Mouse (Mus musculus) kidney, postnatal 25 days (tissue): ENCODE data around the gene Mgat4c.
"Not testable (repeated sequence)": the region's sequence is repeated elsewhere in the genome, so short reads cannot be mapped to it uniquely, and the experiment has no call there.

Experiments used
- DNase-seq, 2 experiments: peaks; one replicate each; pipeline ENCODE4 v3.0.0; 2021; ENCODE audit warnings: mixed read lengths in 2 of 2

Gene Mgat4c

GRCm38 (mm10) chr10:102154865-102155264 lies 473.6 kb downstream of the Mgat4c start:
- DNase-seq = no peak

GRCm38 (mm10) chr10:102155853-102156252 lies 474.6 kb downstream of the Mgat4c start:
- DNase-seq = no peak

DNA sequence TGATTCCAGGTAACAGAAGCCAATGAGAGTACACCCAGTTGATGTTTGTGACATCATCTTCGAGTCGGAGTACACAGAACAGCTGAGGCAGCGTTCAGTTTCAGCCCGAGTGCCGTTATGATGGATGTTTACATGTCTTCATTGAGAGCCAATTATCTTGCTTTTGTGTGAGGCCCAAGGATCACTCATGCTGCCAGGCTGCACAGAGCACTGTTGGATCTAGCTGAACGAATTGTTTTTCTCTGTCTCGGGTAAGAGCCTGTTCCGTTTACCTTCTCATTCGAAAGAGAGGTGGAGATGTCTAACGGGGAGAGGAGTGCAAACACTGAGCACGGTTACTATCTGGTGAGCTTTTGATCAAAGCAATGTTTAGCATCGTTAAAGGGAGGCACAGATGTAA lies 477.5 kb downstream of the Mgat4c start:
- no peak for DNase-seq

DNA sequence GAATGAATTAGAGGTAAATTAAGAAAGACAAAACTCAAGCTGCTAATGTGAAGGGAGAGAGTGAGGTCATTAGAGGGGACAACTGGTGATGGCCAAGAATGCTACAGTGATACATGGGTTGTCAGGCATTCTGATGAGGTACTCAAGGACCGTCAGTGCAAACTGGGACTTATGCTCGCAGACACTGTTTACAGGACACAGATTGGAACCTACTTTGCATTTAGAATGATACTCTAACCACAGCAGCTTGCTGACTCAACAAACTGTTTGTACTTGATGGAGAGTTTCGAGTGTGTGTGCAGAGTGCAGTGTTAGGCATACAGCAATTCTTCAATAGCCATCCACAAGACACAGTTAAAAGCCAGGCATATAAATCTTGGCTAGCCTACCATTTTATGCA lies 503.4 kb downstream of the Mgat4c start:
- no peak for DNase-seq

DNA sequence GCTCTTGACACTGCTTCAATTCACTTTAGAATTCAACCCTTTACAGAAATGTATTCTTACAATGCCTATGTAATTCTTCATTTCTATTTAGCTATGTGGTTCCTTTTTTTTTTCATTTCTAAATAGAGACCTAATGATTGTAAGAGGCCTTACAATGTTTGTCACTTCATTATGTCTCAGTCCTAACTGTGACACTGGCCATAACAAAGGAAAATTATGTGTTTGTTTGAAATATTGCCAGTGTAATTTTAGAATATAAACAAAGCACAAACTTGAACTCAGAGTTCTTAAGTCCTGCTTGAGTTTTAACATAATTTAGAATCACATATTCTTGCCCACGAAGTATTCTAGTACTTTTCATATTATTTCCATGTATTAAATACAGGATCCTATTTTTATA lies 510.4 kb downstream of the Mgat4c start:
- no peak for DNase-seq

DNA sequence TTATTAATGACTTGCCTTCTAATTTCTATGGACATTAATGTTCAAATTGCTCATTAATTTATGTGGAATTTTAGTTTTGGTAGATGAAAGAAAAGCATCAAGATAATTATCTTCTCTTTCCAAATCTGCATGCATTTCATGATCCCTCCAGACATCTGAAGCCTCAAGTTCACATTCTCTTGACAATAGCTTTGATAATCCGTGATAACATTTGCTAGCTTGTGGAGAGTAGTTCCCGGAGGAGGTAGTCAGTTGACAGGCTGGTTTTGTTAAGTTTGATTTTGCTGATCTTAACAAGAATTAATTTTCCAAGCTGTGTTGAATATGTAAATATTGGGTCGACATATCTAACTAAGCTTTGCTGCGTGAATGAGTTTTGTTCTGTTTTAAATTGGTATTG lies 515.6 kb downstream of the Mgat4c start:
- no peak for DNase-seq

DNA sequence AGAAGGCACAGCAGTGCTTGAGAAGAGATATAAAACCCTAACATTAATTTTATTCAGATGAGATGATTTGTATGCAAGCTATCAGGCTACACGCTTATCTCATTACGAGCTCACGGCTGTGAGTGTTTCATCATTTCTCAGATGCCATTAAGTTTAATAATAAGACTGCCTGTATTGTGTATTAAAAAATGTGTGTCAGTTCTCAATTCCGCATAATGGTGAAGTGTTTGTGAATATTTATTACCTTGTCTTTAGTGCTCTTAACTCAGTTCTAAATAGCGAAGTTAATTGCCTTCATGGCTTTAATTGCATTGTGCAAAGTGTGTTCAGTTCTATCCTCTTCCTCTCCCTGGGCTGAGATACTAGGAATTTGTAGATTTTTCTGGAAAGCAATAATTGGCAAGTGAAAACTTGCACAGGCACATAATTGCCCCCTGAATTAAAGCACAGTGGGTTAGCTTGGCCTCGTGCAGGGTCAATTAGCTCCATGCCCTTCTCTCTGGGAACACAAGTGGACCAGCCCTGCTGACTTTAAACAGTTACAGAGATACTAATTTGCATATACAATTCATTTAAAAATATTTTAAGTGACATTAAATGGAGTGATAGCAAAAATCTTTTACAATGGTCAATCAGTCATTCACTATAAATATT lies 557.4 kb downstream of the Mgat4c start:
- DNase-seq = no peak

DNA sequence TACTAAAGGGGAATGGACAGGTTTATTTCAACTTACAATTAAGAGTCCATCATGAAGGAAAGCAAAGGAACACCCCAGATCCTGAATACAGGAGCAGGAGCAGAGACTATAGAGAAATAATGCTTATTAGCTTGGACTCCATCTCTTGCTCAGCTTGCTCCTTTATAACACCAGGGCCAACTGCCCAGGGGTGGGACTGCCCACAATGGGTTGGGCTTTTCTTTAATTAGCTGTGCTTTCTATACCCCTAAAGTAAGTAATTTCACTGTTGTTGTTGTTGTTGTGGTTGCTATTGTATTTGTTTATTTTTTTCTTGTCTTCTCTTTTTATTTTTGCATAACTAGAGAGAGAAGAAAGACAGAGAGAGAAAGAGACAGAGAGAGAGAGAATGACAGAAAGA lies 562.6 kb downstream of the Mgat4c start:
- no peak for DNase-seq

- no peak for DNase-seq
Measured at GRCm38 (mm10) chr10:102244601-102245000, 563.3 kb downstream of the Mgat4c start.

- DNase-seq = no peak
Measured at GRCm38 (mm10) chr10:102245269-102245668, 564.0 kb downstream of the Mgat4c start.

DNA sequence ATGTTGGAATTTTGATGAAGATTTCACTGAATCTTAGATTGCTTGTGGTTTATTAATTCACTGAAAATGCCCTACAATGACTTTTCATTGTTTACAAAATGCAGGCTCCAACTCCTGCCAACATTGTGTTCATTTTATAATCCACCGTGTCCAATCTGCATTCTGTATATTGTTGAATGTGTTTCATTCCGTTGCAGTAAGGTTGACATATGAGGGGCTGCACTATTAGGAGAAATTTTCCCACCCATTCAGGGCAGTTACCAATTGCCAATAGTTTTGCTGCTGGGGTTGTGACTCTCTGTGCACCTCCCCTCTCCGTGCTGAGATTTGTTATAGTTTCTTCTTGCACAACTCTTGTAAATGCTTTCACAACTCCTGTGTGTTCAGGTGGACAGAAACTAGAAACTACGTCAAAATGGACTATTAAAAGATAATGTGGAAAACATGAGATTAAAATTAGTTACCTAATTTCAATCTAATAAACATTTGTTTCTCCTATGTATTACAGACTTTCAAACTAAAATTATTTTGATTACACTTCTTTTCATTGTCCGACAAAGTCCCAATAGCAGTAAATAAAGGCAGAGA lies 627.7 kb downstream of the Mgat4c start:
- no peak for DNase-seq

GRCm38 (mm10) chr10:102365685-102366381 lies 684.5 kb downstream of the Mgat4c start:
- no peak for DNase-seq

- no peak for DNase-seq
Measured at GRCm38 (mm10) chr10:102370576-102370975, 689.3 kb downstream of the Mgat4c start.

- DNase-seq = no peak
Measured at GRCm38 (mm10) chr10:102372111-102372510, 690.8 kb downstream of the Mgat4c start.

DNA sequence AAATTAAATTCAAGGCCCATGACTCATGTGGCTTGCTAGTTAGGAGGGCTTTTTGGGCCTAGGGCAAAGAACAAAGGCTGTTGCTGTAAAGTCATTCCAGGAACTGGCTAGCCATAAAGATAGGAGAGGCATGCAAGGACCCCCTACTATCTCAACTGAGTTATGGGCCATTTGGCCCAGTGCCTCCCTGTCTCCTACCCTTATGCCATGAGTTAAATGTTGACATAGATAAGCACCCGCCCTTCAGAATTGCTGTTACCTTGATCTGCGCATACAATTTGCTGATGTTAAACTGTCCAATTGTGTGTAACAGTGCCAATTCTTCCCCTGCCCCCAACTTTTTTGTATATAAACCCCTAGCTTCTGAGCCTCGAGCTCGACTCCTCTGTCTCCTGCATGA lies 692.8 kb downstream of the Mgat4c start:
- no peak for DNase-seq

- DNase-seq = no peak
Measured at GRCm38 (mm10) chr10:102377377-102377776, 696.1 kb downstream of the Mgat4c start.

GRCm38 (mm10) chr10:102389223-102389622 lies 707.9 kb downstream of the Mgat4c start:
- no peak for DNase-seq

GRCm38 (mm10) chr10:102417654-102418272 lies 736.5 kb downstream of the Mgat4c start:
- no peak for DNase-seq

DNA sequence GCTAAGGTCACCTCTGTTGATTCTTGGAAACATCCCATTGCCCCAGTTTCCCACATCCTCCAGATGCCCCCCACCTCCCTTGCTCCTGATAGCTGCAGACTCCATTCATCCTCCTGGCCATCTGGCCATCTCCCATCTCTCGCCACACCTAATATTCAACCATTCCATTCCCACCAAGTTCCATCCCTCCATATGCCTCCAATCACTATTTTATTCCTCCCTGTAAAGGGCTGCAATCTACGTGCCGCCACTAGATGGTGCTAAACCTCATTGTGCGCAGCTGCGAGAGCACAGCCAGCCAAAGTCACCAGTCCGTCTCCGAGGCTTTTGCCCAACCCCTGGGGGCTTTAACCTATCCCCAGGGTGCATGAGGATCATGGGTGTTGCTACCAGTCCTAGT lies 753.8 kb downstream of the Mgat4c start:
- peak in 1 of 2 experiments; percentile 42 for DNase-seq

DNA sequence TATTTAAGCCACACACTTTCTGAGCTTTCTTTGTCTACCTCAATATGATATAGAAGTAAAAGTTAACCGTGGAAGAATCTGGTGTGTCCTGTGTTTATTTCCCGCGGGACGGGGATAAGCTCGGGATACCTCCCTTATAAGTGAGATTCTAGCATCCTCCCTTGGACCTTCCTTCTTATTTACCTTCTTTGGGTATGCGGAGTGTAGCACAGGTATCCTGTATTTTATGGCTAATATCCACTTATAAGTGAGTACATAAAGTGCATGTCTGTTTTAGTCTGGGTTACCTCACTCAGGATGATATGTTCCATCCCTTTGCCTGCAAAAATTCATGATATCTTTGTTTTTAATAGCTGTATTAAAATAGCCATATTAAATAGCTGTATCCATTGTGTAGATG lies 754.2 kb downstream of the Mgat4c start:
- DNase-seq = not testable (repeated sequence)
